Mouse (Mus musculus) left cerebral cortex, postnatal 10 days (tissue): ENCODE results near the gene Lexm. TPM values are rescaled to one million over a fixed set of nuclear protein-coding genes. Genes with fewer than 3 reads are reported as not detected.

Experiments used
- DNase-seq, 2 experiments: peaks; one replicate each; pipeline ENCODE4 v3.0.0; 2021 to 2022; ENCODE audit warnings: low spot score in 2 of 2, mixed read lengths in 1 of 2; ENCODE audit errors: extremely low spot score in 1 of 2
- intact Hi-C: fragments of 180-260 bp; cut with DNase I; formaldehyde crosslinking; loops from one replicate; pipeline ENCODE4 v1.15.1; 2025
- total RNA-seq, 2 experiments: library from RNA; stranded (reverse); gene quantifications; 2 replicates each; pipeline ENCODE4 v1.2.3; 2021

Gene Lexm
- total RNA-seq, 2 experiments from 2014 or later = 0.21 TPM; not detected in 1

DNA sequence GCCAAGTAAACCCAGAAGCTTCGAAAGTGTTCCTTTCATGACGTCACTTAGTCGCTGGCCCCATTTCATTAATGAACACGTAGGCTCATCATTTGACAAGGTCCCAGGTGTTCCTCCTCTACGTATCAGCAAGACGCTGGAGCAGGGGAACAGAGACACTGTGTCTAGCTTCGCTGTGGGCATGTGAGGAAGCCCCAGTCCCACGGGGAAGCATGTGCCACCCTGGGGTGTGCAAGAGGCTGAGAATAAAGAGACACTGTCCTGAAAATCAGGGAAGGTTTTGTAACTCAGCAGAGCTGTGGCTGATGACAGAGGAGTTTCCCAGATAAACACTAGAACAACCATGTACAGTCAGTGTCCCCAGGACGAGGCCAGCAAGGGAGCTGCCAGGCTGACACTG is 20.0 kb downstream of the Lexm start:
- no peak for DNase-seq
- intact Hi-C loops = no loop called here

GRCm38 (mm10) chr4:106596200-106596599 is 20.8 kb downstream of the Lexm start:
- intact Hi-C loops = no loop called here
- DNase-seq = no peak

DNA sequence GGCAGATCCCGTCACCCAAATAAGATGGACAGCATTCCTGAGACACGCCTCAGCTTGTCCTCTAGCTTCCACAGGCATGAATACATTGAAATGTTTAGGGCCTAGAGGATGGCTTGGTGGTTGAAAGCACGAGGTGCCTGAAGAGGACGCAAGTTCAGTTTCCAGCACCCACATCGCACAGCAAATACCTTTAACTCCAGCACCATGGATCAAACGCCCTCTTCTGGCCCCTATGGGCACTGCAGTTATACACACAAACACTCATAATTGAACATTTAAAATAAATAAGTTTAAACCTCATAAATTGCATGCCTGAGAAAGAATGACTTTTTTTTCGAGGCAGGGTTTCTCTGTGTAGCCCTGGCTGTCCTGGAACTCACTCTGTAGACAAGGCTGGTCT is 23.4 kb downstream of the Lexm start:
- intact Hi-C loops = no loop called here
- DNase-seq = no peak

GRCm38 (mm10) chr4:106590871-106591270 is 26.2 kb downstream of the Lexm start:
- intact Hi-C loops = no loop called here

DNA sequence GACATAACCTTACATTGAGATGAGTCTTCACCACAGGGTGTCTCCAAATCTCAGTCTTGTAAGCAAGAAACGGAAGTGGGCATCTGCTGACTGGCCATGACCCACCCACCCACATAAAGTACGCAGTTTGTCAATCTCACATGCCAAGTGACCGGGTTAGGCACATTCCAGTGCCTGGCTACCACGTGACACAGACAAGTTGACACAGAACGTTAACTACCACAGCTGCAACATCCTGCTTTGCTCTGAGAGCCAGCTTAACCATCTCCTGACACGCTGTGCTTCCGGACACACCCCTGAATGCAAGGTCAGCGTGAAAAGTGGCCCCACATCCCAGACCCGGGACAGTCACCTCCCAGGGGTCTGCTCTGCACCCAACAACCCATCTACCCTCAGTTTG is 26.9 kb downstream of the Lexm start:
- intact Hi-C loops = no loop called here
- DNase-seq = no peak

More at GRCm38 (mm10) chr4:106590871-106591270, 26.2 kb downstream of the Lexm start:
- no peak for DNase-seq

DNA sequence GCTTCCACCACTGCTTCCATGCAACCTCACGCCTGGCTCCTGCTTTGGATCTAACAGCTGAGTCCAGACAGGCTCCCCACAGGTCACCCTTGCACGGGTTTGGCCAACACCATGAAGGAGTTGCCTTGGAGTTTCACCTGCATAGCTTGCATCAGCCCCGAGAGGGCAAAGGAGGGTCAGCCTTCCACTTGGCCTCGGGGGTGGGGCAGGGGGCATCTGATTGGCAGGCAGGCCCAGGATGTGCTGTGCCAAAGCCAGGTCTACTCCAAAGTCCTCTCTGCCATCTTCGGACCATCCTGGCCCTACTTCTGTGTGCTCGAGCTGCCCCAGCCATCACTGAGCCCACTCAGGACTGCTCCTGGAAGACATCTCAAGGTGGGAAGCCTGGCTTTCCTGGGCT is 30.0 kb downstream of the Lexm start:
- intact Hi-C loops = no loop called here
- DNase-seq = no peak

GRCm38 (mm10) chr4:106584665-106585064 is 32.4 kb downstream of the Lexm start:
- DNase-seq = no peak
- intact Hi-C loops = no loop called here

- intact Hi-C loops = no loop called here
- DNase-seq = no peak
Measured at GRCm38 (mm10) chr4:106582428-106583153, 34.5 kb downstream of the Lexm start.

GRCm38 (mm10) chr4:106581865-106582204 is 35.2 kb downstream of the Lexm start:
- DNase-seq = no peak
- intact Hi-C loops = no loop called here

DNA sequence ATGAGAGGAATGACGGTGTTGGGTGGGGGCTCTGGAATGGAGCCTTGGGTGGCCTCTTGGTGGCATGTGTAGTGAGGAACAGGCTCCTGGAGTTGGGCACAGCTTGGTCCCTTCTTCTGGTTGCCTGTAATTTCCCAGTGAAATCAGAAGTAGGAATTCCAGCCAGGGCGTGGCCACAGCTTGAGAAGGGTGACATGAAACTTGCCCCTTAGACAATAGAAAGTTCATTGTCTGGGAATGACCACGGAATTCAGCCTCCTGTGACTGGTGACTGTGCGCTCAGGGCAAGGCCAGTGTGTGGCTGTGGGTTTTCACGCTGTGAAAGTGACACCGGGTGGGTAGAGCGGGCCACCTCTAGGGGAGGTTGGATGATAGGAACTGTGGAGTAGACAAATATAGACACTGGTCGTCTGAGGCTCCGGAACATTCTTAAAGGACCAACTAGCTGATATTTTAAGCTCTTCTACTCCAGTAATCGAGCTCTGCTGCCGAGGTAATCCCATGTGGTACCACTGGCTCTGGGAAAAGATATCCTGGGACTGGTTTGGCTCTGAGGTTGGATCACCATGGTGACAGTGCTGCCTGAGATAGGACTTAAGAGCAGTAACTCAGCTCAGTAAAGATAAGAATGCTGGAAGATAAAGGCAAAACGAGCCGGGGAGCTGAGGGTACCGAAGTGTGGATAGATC is 35.7 kb downstream of the Lexm start:
- intact Hi-C loops = no loop called here
- DNase-seq = peak in 1 of 2 experiments; percentile 53

DNA sequence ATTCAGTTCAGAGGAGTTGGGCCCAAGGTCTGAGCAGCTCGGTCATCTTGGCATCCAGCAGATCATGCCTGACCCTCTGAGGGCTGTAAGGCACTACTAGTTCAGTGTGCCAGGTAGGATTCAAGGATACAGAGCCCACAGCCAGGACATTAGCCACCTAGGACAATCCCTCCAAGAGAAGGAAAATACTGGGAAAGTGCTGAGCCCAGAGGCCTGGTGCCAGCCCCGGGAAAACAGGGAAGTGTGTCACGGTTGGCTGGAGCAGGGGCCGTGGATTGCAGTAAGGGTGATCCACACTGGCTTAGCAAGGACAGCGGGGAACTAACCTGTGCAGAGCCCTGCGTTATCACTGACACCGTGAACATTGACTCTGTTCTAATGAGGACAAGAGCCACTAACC is 39.5 kb downstream of the Lexm start:
- intact Hi-C loops = no loop called here
- no peak for DNase-seq

DNA sequence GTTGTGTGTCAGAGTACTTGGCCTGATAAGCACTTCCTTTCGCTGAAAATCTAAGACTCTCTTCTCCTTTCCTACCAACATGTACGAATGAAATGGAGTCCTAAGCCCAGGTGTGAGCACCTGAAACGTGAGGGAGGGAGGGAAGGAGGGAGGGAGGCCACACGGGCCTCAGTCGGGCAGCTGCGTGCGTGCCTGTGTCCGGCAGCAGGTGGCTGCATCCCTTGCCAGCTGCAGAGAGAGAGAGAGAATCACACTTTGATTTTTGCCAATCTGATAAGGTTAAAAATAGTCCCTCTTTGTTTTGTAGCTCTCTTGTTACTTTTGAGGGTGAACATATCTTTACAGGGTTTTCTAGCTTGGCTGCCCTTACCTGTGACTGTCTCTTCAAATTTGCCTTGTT is 42.0 kb downstream of the Lexm start:
- no peak for DNase-seq
- intact Hi-C loops = no loop called here

- DNase-seq = no peak
- intact Hi-C loops = no loop called here
Measured at GRCm38 (mm10) chr4:106571081-106571724, 45.8 kb downstream of the Lexm start.

DNA sequence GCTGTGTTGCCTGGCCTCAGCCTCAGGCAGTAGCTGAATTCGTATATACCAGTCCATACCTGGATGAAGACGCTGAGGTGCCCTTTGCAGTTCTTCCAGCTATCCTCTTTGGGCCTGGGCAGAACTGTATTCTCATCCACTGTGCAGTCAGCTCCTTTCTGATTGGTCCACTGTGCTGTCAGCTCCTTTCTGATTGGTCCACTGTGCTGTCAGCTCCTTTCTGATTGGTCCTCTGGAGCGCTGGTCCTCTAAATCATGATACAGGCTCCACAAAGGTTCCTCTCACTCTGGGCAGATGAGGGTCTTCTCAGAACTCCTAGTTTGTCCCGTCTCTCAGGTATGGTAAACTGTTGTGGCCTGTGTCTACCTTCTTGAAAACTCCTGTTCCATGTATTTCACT is 47.4 kb downstream of the Lexm start:
- intact Hi-C loops = no loop called here

GRCm38 (mm10) chr4:106564161-106564560 is 52.9 kb downstream of the Lexm start:
- DNase-seq = no peak
- intact Hi-C loops = no loop called here

More for the DNA sequence above, 47.4 kb downstream of the Lexm start:
- no peak for DNase-seq

GRCm38 (mm10) chr4:106562837-106563790 is 53.9 kb downstream of the Lexm start:
- DNase-seq = no peak
- intact Hi-C loops = no loop called here

GRCm38 (mm10) chr4:106562006-106562405 is 55.0 kb downstream of the Lexm start:
- intact Hi-C loops = no loop called here
- no peak for DNase-seq

GRCm38 (mm10) chr4:106560846-106561781 is 55.9 kb downstream of the Lexm start, which contains the start of gene Dhcr24:
Gene Dhcr24 (plus strand): TSS chr4:106561038.
- DNase-seq = peak; percentile 94 to 96
- intact Hi-C loops = no loop called here
